Comparison of ENCODE assay signal across 24 mouse cellular contexts in the genomic region with DNA sequence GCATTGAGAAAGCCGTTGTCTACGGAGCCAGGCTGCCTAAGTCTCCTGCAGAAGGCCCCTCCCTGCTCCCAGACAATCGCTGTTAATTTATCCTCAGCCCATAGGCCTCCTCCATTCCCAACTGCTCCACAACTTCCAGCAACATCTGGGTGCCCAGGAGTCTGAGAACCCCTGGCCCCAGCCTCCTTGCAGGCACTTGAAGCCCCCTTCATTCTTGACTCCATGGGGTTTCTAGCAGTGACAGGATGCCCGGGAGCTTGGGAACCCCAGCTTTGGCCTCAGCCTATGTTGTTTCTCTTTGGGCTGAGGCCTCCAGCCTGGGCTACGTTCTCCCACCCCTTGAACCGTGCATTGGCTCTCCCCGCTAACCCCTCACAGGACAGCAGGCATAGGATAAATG.
A peak's percentile ranks its signal among the peaks of the same experiment; 100 is the strongest.
DNase-seq lines count a peak whose midpoint lies in the region; ATAC-seq and TF ChIP-seq lines count a peak whose summit lies in the region.
"Had no signal": no experiment of that assay in that cellular context is flagged by ENCODE, and none has a peak within 500 bp of the region (broad histone marks: within the 10 kb centered on the region; RNA-seq: fewer than 3 reads in every experiment).

No protein-coding gene starts in this region.

- no peak for TF ChIP-seq EP300 in stomach, postnatal 0 days (optimal IDR thresholded peaks at IDR 0.05)

- no peaks in the 10 kb centered on the region for H3K9me3 ChIP-seq in heart, embryonic 10.5 days
- no peaks in the 10 kb centered on the region for H3K9me3 ChIP-seq in liver, embryonic 11.5 days (ENCODE audit: control insufficient read depth, low read length)
- H3K9me3 ChIP-seq in embryonic facial prominence, embryonic 13.5 days = no peaks in the 10 kb centered on the region
- no peaks in the 10 kb centered on the region for H3K9me3 ChIP-seq in stomach, postnatal 0 days (ENCODE audit: control insufficient read depth, low read length)
- H3K9me3 ChIP-seq: forebrain, embryonic 10.5 days; heart, embryonic 12.5 days; heart, embryonic 15.5 days had no signal

- H3K27ac ChIP-seq in heart, embryonic 10.5 days = no peak overlapping the region
- H3K27ac ChIP-seq in liver, embryonic 11.5 days (ENCODE audit: low read depth, low read length) = no peak overlapping the region
- H3K27ac ChIP-seq in embryonic facial prominence, embryonic 13.5 days = 0 out of 2 replicates have a peak overlapping the region, but pooled peaks have one; percentile 12
- H3K27ac ChIP-seq in stomach, postnatal 0 days (replicated peaks) = no peak overlapping the region
- H3K27ac ChIP-seq: forebrain, embryonic 10.5 days; heart, embryonic 15.5 days; hindbrain, embryonic 14.5 days; hindbrain, postnatal 0 days had no signal

- no peaks in the 10 kb centered on the region for H3K27me3 ChIP-seq in heart, embryonic 10.5 days (ENCODE audit: insufficient read depth, poor library complexity, severe bottlenecking)
- H3K27me3 ChIP-seq in liver, embryonic 11.5 days (replicated peaks; ENCODE audit: control insufficient read depth, insufficient read depth, low read length) = no peaks in the 10 kb centered on the region
- H3K27me3 ChIP-seq in embryonic facial prominence, embryonic 13.5 days = no peaks in the 10 kb centered on the region
- no peaks in the 10 kb centered on the region for H3K27me3 ChIP-seq in stomach, postnatal 0 days (ENCODE audit: control insufficient read depth, insufficient read depth, low read length)
- H3K27me3 ChIP-seq: heart, embryonic 12.5 days; heart, embryonic 15.5 days had no signal

- WGBS in heart, embryonic 10.5 days = 82% methylated on average over 7 of the region's 7 CpGs
- 86% methylated on average over 7 of the region's 7 CpGs for WGBS in liver, embryonic 11.5 days
- 87% methylated on average over 7 of the region's 7 CpGs for WGBS in embryonic facial prominence, embryonic 13.5 days
- 89% methylated on average over 7 of the region's 7 CpGs for WGBS in stomach, postnatal 0 days

- DNase-seq in heart, embryonic 10.5 days (ENCODE audit: low spot score) = peak; percentile 71
- no peak for DNase-seq in heart, postnatal 36 days
- peak; percentile 15 for DNase-seq in liver, embryonic 11.5 days (ENCODE audit: low spot score)
- no peak for DNase-seq in liver
- peak; percentile 9 for DNase-seq in stomach, postnatal 0 days (ENCODE audit: low spot score)
- no peak for DNase-seq in left cerebral cortex, adult 18-20 months (ENCODE audit: low spot score in 2 of 2)
- DNase-seq: adrenal gland, adult 2 months; adrenal gland, postnatal 14 days; cerebellum, adult 11 months; cerebellum, adult 2 months; cerebellum, adult 9-11 months; cerebellum, postnatal 25 days; gastrocnemius, postnatal 25 days; heart, postnatal 10 days; heart, postnatal 4 days had no signal

- no peak overlapping the region for H3K4me3 ChIP-seq in heart, embryonic 10.5 days
- H3K4me3 ChIP-seq in liver, embryonic 11.5 days (ENCODE audit: low read depth, low read length) = no peak overlapping the region
- no peak overlapping the region for H3K4me3 ChIP-seq in embryonic facial prominence, embryonic 13.5 days
- no peak overlapping the region for H3K4me3 ChIP-seq in stomach, postnatal 0 days (ENCODE audit: low read depth, low read length)
- H3K4me3 ChIP-seq: forebrain, embryonic 10.5 days; heart, embryonic 12.5 days; heart, embryonic 15.5 days had no signal

- H3K4me1 ChIP-seq in heart, embryonic 10.5 days = peaks cover 5% of the 10 kb centered on the region
- H3K4me1 ChIP-seq in liver, embryonic 11.5 days (replicated peaks; ENCODE audit: control insufficient read depth, insufficient read depth, low read length) = no peaks in the 10 kb centered on the region
- peaks cover 23% of the 10 kb centered on the region for H3K4me1 ChIP-seq in embryonic facial prominence, embryonic 13.5 days
- H3K4me1 ChIP-seq in stomach, postnatal 0 days (replicated peaks; ENCODE audit: control insufficient read depth, insufficient read depth) = no peaks in the 10 kb centered on the region

- no peak overlapping the region for H3K9ac ChIP-seq in liver, embryonic 11.5 days (ENCODE audit: low read depth, low read length)
- H3K9ac ChIP-seq in embryonic facial prominence, embryonic 13.5 days = no peak overlapping the region
- no peak overlapping the region for H3K9ac ChIP-seq in stomach, postnatal 0 days (ENCODE audit: low read length)
- H3K9ac ChIP-seq: heart, embryonic 12.5 days; heart, embryonic 15.5 days; hindbrain, embryonic 14.5 days had no signal

- intact Hi-C loops in heart, postnatal 36 days (cut with DNase I) = no loop called here

- TF ChIP-seq CTCF in stomach, postnatal 0 days (IDR thresholded peaks at IDR 0.05; ENCODE audit: low read depth) = no peak

- H3K4me2 ChIP-seq in liver, embryonic 11.5 days = no peak overlapping the region
- H3K4me2 ChIP-seq in embryonic facial prominence, embryonic 13.5 days = no peak overlapping the region
- no peak overlapping the region for H3K4me2 ChIP-seq in stomach, postnatal 0 days (replicated peaks; ENCODE audit: low read depth)
- H3K4me2 ChIP-seq: heart, embryonic 12.5 days; heart, embryonic 15.5 days; hindbrain, embryonic 14.5 days had no signal

- ATAC-seq in liver, embryonic 11.5 days (replicated peaks; ENCODE audit: low FRiP score) = no peak
- ATAC-seq in embryonic facial prominence, embryonic 13.5 days (ENCODE audit: insufficient number of reproducible peaks, insufficient read depth, low FRiP score, low TSS enrichment, low read depth) = no peak
- ATAC-seq in stomach, postnatal 0 days (ENCODE audit: low FRiP score, low TSS enrichment) = no peak
- ATAC-seq: CD4-positive, CD25-positive, alpha-beta regulatory T cell, adult 4 months; forebrain, embryonic 14.5 days; hindbrain, postnatal 0 days; inflammation-experienced regulatory T-cells, adult 6 months had no signal

- H3K36me3 ChIP-seq in heart, embryonic 10.5 days = peaks cover 25% of the 10 kb centered on the region
- no peaks in the 10 kb centered on the region for H3K36me3 ChIP-seq in liver, embryonic 11.5 days (ENCODE audit: control insufficient read depth, insufficient read depth, low read length)
- H3K36me3 ChIP-seq in embryonic facial prominence, embryonic 13.5 days = peaks cover 24% of the 10 kb centered on the region
- H3K36me3 ChIP-seq in stomach, postnatal 0 days (ENCODE audit: control insufficient read depth, insufficient read depth, low read length) = 0 out of 2 replicates have a peak, but pooled peaks cover 3% of the 10 kb centered on the region

Comparison
In these comparisons a context has a peak if more than half of its experiments do, and no peak if none do; other contexts are left out.
1. DNase-seq: peak in heart, embryonic 10.5 days (single experiment), liver, embryonic 11.5 days (single experiment) and stomach, postnatal 0 days (single experiment); none in heart, postnatal 36 days (0 of 2), liver (single experiment) and left cerebral cortex, adult 18-20 months (0 of 2).